Mouse (Mus musculus): ENCODE results near the gene Ankrd27.

Gene Ankrd27

DNA sequence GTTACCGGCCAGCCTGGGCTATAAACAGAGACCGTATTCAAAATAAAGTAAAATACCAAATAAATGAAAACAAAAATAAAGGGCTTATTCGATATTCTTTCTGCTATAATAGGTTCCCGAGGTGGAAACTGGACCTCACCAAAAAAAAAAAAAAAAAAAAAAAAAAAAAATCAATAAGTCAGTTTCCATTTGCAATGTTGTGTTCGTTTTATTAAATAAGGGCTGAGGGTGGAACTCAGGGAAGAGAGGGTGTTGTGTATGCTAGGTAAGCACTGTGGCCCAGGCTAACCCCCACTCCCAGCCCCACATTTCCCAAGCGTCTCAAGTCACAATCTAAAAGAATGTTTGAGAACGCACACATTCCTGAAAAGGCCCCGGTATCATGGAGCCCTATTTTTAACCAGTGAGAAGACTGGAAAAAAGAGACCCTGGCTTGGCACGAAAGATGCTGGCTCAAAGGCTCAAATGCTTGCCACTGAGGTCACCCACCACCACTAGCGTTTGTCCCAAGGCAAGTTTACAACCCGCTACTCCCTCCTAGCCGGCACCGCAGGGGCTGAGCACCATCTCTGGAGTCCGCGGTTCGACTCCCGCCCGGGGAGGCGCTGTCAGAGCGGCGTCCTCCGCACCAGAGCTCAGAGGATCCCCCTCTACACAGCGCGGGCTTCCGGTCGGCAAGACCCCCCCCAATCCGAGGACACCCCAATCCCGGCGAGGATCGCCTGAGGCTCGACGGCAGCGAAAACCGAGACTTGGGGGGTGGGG is 60.5 kb downstream of the Ankrd27 start:
- peak; percentile 47 for DNase-seq

GRCm38 (mm10) chr7:35647101-35647698 is 61.2 kb downstream of the Ankrd27 start, which contains the start of gene Pdcd5:
Pdcd5 (minus strand) TSS chr7:35647521.
- DNase-seq, result peak; percentile 94

DNA sequence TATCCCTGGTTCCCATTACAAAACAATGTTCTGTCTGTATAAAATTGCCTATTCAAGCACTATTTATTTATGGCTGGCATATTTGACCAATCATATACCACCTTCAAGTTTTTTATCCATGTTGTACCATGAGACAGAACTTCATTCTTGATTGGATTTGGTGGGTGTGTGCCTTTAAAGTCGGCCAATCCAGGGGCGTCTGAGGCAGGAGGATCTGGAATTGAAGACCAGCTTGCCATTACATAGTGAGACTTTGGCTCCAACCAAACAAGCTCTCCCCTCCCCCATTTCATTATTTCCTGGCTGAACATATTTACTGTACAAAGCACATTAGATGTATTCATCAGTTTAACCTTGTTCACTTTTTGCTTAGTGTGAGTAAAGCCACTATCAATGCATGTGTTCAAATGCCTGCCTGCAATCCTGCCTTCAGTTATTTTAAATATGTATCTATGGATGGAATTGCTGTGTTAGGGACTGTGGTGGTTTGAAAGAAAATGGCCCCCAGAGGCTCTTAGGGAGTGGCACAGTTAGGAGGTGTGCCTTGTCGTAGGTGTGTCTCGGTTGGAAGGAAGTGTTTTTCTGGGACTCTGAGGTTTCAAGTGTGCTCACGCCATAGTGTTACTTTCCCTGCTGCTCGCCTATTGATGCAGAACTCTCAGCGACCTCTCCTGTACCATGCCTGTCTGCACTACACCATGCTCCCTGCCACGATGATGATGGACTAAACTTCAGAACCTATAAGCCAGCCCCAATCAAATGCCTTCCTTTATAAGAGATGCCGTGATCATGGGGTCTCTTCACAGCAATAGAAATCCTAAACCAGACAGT is 62.4 kb downstream of the Ankrd27 start:
- DNase-seq, result no peak

GRCm38 (mm10) chr7:35649071-35649470 is 63.0 kb downstream of the Ankrd27 start:
- DNase-seq, result peak; percentile 80

- no peak for DNase-seq
Observed at GRCm38 (mm10) chr7:35650716-35651410, 64.8 kb downstream of the Ankrd27 start.

DNA sequence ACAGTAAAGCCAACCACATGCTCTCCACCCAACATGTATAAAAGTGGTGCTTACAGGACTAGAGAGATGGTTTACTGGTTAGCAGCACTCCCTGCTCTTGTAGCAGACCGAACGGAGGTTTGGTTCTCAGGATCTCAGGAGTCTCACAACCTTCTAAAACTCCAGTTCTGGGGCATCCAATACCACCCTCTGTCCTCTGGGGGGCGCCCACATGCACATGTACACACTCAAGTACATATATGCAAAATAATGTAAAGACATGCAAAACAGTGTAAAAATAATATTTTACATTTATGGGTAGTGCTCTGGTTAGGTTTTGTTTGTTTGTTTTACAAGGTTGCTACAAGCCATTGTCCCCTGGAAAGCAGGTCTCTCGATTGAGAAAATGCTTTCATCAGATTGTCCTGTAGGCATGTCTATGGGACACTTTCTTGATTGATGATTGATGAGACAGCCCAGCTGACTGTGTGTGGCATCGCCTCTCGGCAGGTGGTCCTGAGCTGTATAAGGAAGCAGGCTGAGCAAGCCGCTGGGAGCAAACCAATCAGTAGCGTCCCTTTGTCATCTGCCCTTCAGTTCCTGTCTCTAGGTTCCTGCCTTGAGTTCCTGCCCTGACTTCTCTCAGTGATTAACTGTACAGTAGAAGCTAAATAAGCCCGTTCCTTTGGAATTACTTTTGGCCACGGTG is 65.7 kb downstream of the Ankrd27 start:
- peak; percentile 29 for DNase-seq

DNA sequence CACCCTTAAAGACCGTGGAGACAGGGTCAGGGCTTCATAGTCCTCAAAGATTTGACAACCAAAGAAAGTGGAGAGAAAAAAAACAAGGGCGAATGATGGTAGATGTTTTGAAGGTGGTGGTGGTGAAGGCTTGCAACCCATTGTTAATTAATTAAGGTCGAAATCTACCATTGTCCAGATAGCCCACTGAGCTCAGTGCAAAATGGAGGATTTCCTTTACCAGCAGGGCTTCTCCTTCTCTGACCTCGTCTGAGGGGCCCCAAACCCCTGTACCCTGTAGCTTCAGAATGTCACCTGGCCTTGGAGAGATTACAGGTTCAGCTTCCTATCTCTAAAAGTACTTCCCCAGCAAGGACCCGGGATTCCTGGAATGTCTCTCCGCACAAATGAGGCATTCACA is 71.8 kb downstream of the Ankrd27 start:
- DNase-seq, result no peak

GRCm38 (mm10) chr7:35659173-35659572 is 73.1 kb downstream of the Ankrd27 start:
- DNase-seq, result peak; percentile 58

- no peak for DNase-seq
Observed at GRCm38 (mm10) chr7:35663790-35664376, 77.8 kb downstream of the Ankrd27 start.

DNA sequence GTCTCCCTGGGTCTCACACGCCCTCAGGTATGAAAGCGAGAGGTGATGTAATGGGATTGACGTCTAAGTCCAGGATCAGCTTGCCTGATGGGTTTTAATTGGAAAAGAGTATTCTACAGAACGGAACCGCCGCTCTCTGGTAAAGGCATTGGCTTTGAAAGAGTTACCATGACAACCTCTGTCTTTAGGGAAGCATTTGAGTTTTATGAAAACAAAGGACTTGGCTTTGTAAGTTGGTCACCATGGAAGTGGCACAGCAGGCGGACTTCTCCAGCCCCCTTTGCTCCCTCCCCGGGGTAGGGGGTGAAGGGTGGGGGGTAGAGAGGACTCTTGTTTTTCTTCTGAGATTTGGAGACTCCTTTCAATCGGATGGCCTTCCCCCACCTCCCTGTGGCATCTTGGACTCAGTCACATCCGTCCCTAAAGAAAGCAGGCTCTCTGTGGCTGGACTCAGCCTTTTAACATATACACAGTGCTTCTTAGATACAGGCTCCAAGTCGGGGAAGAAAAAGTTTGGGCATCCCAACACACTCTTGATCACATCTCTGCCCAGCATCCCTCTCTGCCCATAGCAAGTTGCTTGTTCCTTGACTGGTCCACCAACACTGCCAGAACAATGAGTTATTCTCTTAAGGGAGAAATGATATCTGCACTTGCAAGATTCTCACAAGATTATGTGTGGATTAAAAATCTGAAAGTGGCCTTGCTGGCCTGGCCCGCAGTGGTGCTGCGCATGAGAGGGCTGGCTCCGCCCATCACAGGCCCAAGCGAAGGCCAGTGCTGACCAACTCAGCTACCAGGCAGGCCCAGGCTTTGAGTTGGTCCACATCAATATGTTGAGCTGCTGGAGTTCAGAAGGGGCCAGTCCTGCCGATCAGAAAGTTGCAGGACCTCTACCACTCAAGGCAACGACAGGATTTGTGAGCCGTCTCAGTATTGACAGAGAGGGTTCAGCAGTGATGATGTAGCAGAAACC is 82.3 kb downstream of the Ankrd27 start:
- DNase-seq, result no peak

DNA sequence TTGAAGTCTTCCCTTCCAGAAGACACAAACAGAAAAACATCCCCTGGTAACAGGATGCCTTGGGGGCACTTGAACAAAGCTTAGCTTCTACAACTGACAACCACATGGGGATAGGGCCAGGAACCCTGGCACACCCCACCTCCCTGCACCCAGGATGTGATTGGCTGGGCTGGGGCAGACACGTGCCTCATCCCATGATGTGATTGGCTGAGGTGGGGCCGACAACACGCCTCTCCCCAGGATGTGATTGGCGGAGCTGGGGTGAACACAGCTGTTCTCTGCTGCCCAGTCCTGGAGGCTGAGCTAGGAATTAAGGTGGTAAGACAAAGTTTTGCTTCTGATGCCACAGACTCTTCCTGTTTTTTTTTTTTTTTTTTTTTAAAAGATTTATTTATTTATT is 92.9 kb downstream of the Ankrd27 start:
- no peak for DNase-seq

GRCm38 (mm10) chr7:35681559-35681958 is 95.5 kb downstream of the Ankrd27 start:
- no peak for DNase-seq

DNA sequence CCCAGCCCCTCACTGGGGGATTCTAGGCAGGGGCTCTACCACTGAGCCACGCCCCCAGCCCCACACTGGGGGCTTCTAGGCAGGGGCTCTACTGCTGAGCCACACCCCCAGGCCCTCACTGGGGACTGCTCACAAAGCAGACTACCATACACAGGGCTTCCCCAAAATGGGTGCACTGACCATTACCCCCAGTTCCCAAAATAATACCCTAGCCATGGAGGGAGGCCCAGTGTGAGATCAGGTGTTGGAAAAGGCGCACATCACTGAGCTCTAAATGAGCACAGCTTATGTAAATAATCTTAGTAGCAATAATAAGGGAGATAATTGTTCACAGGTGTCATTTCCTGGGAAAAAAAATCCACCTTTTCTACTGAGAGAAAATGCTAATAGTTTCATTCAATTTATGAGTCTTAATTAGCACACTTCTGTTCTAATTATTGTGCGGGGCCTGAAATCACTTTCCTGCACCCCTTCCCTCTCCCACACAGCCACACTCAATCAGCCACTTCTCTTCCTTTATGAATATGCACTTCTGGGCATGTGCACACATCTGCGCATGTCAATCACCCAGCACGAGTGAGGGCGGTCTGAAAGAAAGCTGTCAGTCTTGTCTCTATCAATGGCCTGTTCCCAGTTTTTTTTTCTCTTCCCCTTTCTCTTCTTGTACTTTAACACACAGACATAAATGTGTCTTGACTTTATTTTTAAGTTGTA is 97.5 kb downstream of the Ankrd27 start:
- DNase-seq, result no peak

DNA sequence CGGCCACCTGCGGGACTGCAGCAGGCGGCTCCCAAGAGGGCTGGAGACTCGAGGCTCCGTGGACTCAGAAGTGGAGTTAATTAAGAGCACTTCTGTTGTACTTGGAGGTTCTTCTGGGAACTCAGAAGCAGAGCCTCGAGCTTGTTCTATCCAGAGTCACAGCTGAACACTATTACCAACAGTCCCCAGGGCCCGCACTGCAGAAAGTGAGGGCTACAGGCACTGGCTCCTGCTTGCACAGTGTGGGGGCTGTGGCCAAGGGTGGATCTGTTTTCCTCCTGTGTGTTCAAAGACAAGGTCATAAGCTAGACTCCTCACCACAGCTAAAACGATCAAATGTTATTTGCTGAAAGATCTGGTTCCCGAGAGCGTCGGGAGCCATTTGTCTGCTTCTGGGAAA is 100.2 kb downstream of the Ankrd27 start:
- DNase-seq, result no peak

GRCm38 (mm10) chr7:35686756-35687155 is 100.7 kb downstream of the Ankrd27 start:
- DNase-seq, result peak; percentile 59

- DNase-seq, result peak; percentile 13
Observed at GRCm38 (mm10) chr7:35687229-35687628, 101.2 kb downstream of the Ankrd27 start.

GRCm38 (mm10) chr7:35688276-35688675 is 102.2 kb downstream of the Ankrd27 start:
- DNase-seq, result no peak

Data from liver (tissue).